Mouse (Mus musculus) liver, embryonic 15.5 days (tissue): ENCODE results near the gene Tbx3. TPM values are rescaled to one million over a fixed set of nuclear protein-coding genes. Genes with fewer than 3 reads are reported as not detected.

ENCODE experiments used
- ATAC-seq: fragments of 200-750 bp; cut with Nextera tagmentation; 2 replicates; pipeline ENCODE4 v1.8.0; 2017; ENCODE audit warnings: moderate number of reproducible peaks, mild to moderate bottlenecking, moderate library complexity; ENCODE audit not compliant: insufficient read depth
- H3K27ac ChIP-seq: fragments of 300-500 bp; sonication (generic); replicated peaks from 2 replicates; pipeline ENCODE4 v1.5.1; 2015; ENCODE audit warnings: mild to moderate bottlenecking, inconsistent platforms
- H3K27me3 ChIP-seq: fragments of 300-500 bp; sonication (generic); 2 replicates; pipeline ENCODE4 v1.6.1; 2015; ENCODE audit warnings: mild to moderate bottlenecking, inconsistent platforms
- H3K36me3 ChIP-seq: fragments of 300-500 bp; sonication (generic); replicated peaks from 2 replicates; pipeline ENCODE4 v1.6.1; 2015; ENCODE audit warnings: moderate library complexity, mild to moderate bottlenecking, inconsistent platforms
- H3K4me1 ChIP-seq: fragments of 300-500 bp; sonication (generic); replicated peaks from 2 replicates; pipeline ENCODE4 v1.6.1; 2015; ENCODE audit warnings: inconsistent platforms
- H3K4me2 ChIP-seq: fragments of 300-500 bp; sonication (generic); 2 replicates; pipeline ENCODE4 v1.6.1; 2015; ENCODE audit warnings: moderate library complexity, mild to moderate bottlenecking, inconsistent platforms
- H3K4me3 ChIP-seq: fragments of 300-500 bp; sonication (generic); replicated peaks from 2 replicates; pipeline ENCODE4 v1.5.1; 2015; ENCODE audit warnings: mild to moderate bottlenecking, inconsistent platforms
- H3K9ac ChIP-seq: fragments of 300-500 bp; sonication (generic); 2 replicates; pipeline ENCODE4 v1.6.1; 2015; ENCODE audit warnings: moderate library complexity, mild to moderate bottlenecking, inconsistent platforms
- H3K9me3 ChIP-seq: fragments of 300-500 bp; sonication (generic); replicated peaks from 2 replicates; pipeline ENCODE4 v1.6.1; 2016; ENCODE audit warnings: inconsistent platforms
- WGBS: fragments of 180-500 bp; shearing (Covaris S2); methylation state at CpG from one replicate; pipeline ENCODE4 v1.1.7; 2015; ENCODE audit warnings: mixed read lengths; ENCODE audit not compliant: insufficient replicate concordance; 5-methylcytosine and 5-hydroxymethylcytosine counted together
- polyA plus RNA-seq: library from polyadenylated mRNA; unstranded; fragments of >200 nt; fragmentation: Nextera tagmentation; extraction: Ambion mirVana; gene quantifications from 2 replicates; pipeline ENCODE4 v1.2.1, GENCODE M21; 2015

Tbx3 gene
- polyA plus RNA-seq, 1 experiment from 2014 or later = 2.6 TPM

- no peaks in the 10 kb centered on the region for H3K9me3 ChIP-seq
- WGBS = 55% methylated on average over 7 of the region's 7 CpGs
- ATAC-seq = no peak
These were observed 40.3 kb downstream of the Tbx3 start for GRCm38 (mm10) chr5:119710756-119711155.

GRCm38 (mm10) chr5:119711626-119712025, 41.2 kb downstream of the Tbx3 start:
- no peak for ATAC-seq
- 71% methylated on average over 5 of the region's 5 CpGs for WGBS

More at GRCm38 (mm10) chr5:119710756-119711155, 40.3 kb downstream of the Tbx3 start:
- Histone ChIP-seq H3K36me3 (no peaks in the 10 kb centered on the region), H3K4me3 (no peak overlapping the region), H3K27ac (no peak overlapping the region), H3K4me1 (no peaks in the 10 kb centered on the region), H3K4me2 (no peak overlapping the region), H3K9ac (no peak overlapping the region), H3K27me3 (peaks cover 25% of the 10 kb centered on the region)

GRCm38 (mm10) chr5:119712679-119713246, 42.3 kb downstream of the Tbx3 start:
- Histone ChIP-seq H3K9ac (no peak overlapping the region), H3K4me2 (peak overlapping the region; percentile 35), H3K4me3 (no peak overlapping the region), H3K9me3 (no peaks in the 10 kb centered on the region), H3K4me1 (no peaks in the 10 kb centered on the region), H3K27me3 (peaks cover 6% of the 10 kb centered on the region), H3K36me3 (no peaks in the 10 kb centered on the region), H3K27ac (no peak overlapping the region)
- 1% methylated on average over 22 of the region's 22 CpGs for WGBS
- ATAC-seq = no peak

More at GRCm38 (mm10) chr5:119711626-119712025, 41.2 kb downstream of the Tbx3 start:
- no peaks in the 10 kb centered on the region for H3K4me1 ChIP-seq
- H3K27me3 ChIP-seq = peaks cover 17% of the 10 kb centered on the region
- H3K4me3 ChIP-seq = no peak overlapping the region
- no peaks in the 10 kb centered on the region for H3K9me3 ChIP-seq
- no peak overlapping the region for H3K27ac ChIP-seq
- no peak overlapping the region for H3K9ac ChIP-seq
- H3K36me3 ChIP-seq = no peaks in the 10 kb centered on the region
- H3K4me2 ChIP-seq = no peak overlapping the region

GRCm38 (mm10) chr5:119720471-119721265, 50.2 kb downstream of the Tbx3 start:
- Histone ChIP-seq H3K27ac (no peak overlapping the region), H3K4me2 (no peak overlapping the region), H3K9ac (no peak overlapping the region), H3K36me3 (no peaks in the 10 kb centered on the region), H3K4me1 (no peaks in the 10 kb centered on the region), H3K4me3 (no peak overlapping the region), H3K9me3 (no peaks in the 10 kb centered on the region), H3K27me3 (no peaks in the 10 kb centered on the region)
- WGBS = 19% methylated on average over 11 of the region's 11 CpGs
- ATAC-seq = no peak

GRCm38 (mm10) chr5:119732978-119733377, 62.5 kb downstream of the Tbx3 start:
- no peak for ATAC-seq
- no peak overlapping the region for H3K4me2 ChIP-seq
- 10% methylated on average over 7 of the region's 7 CpGs for WGBS

More at GRCm38 (mm10) chr5:119732978-119733377, 62.5 kb downstream of the Tbx3 start:
- Histone ChIP-seq H3K9me3 (no peaks in the 10 kb centered on the region), H3K4me3 (no peak overlapping the region), H3K27me3 (no peaks in the 10 kb centered on the region), H3K9ac (no peak overlapping the region), H3K36me3 (no peaks in the 10 kb centered on the region), H3K4me1 (no peaks in the 10 kb centered on the region), H3K27ac (no peak overlapping the region)

Other genes with a start within 250 kb of the Tbx3 start
- 0.05 TPM in 2 replicates for gene Tbx5, start 162.0 kb downstream of the Tbx3 start, polyA plus RNA-seq